ENCODE assay signal across 17 mouse cellular contexts in genomic region chr6:98221970-98222369, GRCm38 (mm10).
DNase-seq lines count a peak whose midpoint lies in the region; ATAC-seq lines count a peak whose summit lies in the region.
"Had no signal": no experiment of that assay in that cellular context is flagged by ENCODE, and none has a peak within 500 bp of the region (broad histone marks: within the 10 kb centered on the region; RNA-seq: fewer than 3 reads in every experiment).

No protein-coding gene starts in this region.

- H3K36me3 ChIP-seq in forebrain, embryonic 16.5 days (ENCODE audit: control insufficient read depth, insufficient read depth), result no peaks in the 10 kb centered on the region
- H3K36me3 ChIP-seq in forebrain, embryonic 10.5 days (replicated peaks), result no peaks in the 10 kb centered on the region
- no peaks in the 10 kb centered on the region for H3K36me3 ChIP-seq in hindbrain, embryonic 11.5 days (ENCODE audit: control insufficient read depth, insufficient read depth, low read length)
- H3K36me3 ChIP-seq: G1E; heart, embryonic 12.5 days; hindbrain, embryonic 10.5 days; intestine, embryonic 15.5 days; liver, embryonic 13.5 days had no signal

- peak overlapping the region; percentile 3; the same call in 1 of the 2 replicates for H3K4me2 ChIP-seq in forebrain, embryonic 16.5 days (ENCODE audit: low read length)
- H3K4me2 ChIP-seq in hindbrain, embryonic 11.5 days (replicated peaks; ENCODE audit: low read depth, low read length), result no peak overlapping the region
- H3K4me2 ChIP-seq: heart, embryonic 12.5 days; intestine, embryonic 15.5 days; liver, embryonic 13.5 days had no signal

- no peaks in the 10 kb centered on the region for H3K9me3 ChIP-seq in forebrain, embryonic 16.5 days (ENCODE audit: control insufficient read depth, low read length)
- no peaks in the 10 kb centered on the region for H3K9me3 ChIP-seq in forebrain, embryonic 10.5 days
- no peaks in the 10 kb centered on the region for H3K9me3 ChIP-seq in hindbrain, embryonic 11.5 days (ENCODE audit: control insufficient read depth, low read length)
- H3K9me3 ChIP-seq: heart, embryonic 12.5 days; hindbrain, embryonic 10.5 days; intestine, embryonic 15.5 days; liver, embryonic 13.5 days had no signal

- H3K27ac ChIP-seq in forebrain, embryonic 16.5 days (ENCODE audit: low read length), result peak overlapping the region; percentile 68
- H3K27ac ChIP-seq in forebrain, embryonic 10.5 days, result no peak overlapping the region
- H3K27ac ChIP-seq in hindbrain, embryonic 11.5 days (ENCODE audit: low read depth, low read length), result no peak overlapping the region
- H3K27ac ChIP-seq: hindbrain, embryonic 10.5 days; intestine, embryonic 15.5 days; liver, embryonic 13.5 days had no signal

- no peaks in the 10 kb centered on the region for H3K4me1 ChIP-seq in forebrain, embryonic 16.5 days (replicated peaks; ENCODE audit: control insufficient read depth, insufficient read depth, low read length)
- no peaks in the 10 kb centered on the region for H3K4me1 ChIP-seq in forebrain, embryonic 10.5 days
- no peaks in the 10 kb centered on the region for H3K4me1 ChIP-seq in hindbrain, embryonic 11.5 days (replicated peaks; ENCODE audit: control insufficient read depth, insufficient read depth, low read length)
- H3K4me1 ChIP-seq: heart, embryonic 12.5 days; hindbrain, embryonic 10.5 days; intestine, embryonic 15.5 days; liver, embryonic 13.5 days had no signal

- WGBS in forebrain, embryonic 16.5 days, result 61% methylated on average over 16 of the region's 16 CpGs
- WGBS in forebrain, embryonic 10.5 days, result 90% methylated on average over 16 of the region's 16 CpGs
- 89% methylated on average over 16 of the region's 16 CpGs for WGBS in hindbrain, embryonic 11.5 days

- intact Hi-C loops in left cerebral cortex, postnatal 14 days (cut with DNase I), result no loop called here

- H3K4me3 ChIP-seq in forebrain, embryonic 16.5 days (replicated peaks; ENCODE audit: low read length), result no peak overlapping the region
- no peak overlapping the region for H3K4me3 ChIP-seq in forebrain, embryonic 10.5 days
- H3K4me3 ChIP-seq in hindbrain, embryonic 11.5 days (ENCODE audit: low read depth, low read length), result no peak overlapping the region
- H3K4me3 ChIP-seq: heart, embryonic 12.5 days; hindbrain, embryonic 10.5 days; intestine, embryonic 15.5 days; liver, embryonic 13.5 days had no signal

- no peak for DNase-seq in forebrain, embryonic 10.5 days (ENCODE audit: extremely low spot score, low spot score)
- peak; percentile 46 for DNase-seq in brain, embryonic 18.5 days (ENCODE audit: low read depth, low spot score)
- peak; percentile 45 to 54 for DNase-seq in left cerebral cortex, postnatal 14 days (ENCODE audit: low spot score in 2 of 2)
- peak; percentile 43 for DNase-seq in right cerebral cortex, postnatal 14 days
- no peak for DNase-seq in hindbrain, embryonic 11.5 days (ENCODE audit: low spot score)
- DNase-seq in ovary, postnatal 10 days (ENCODE audit: low spot score), result no peak
- DNase-seq: cerebellum, adult 2 months; embryo, embryonic 11 days; gastrocnemius, postnatal 10 days; kidney, postnatal 36 days; liver, embryonic 13.5 days; lung, postnatal 10 days had no signal

- ATAC-seq in forebrain, embryonic 16.5 days, result peak; percentile 57
- no peak for ATAC-seq in hindbrain, embryonic 11.5 days (ENCODE audit: low FRiP score)
- ATAC-seq: intestine, embryonic 15.5 days had no signal

- no peaks in the 10 kb centered on the region for H3K27me3 ChIP-seq in forebrain, embryonic 16.5 days (replicated peaks; ENCODE audit: control insufficient read depth, insufficient read depth, low read length)
- no peaks in the 10 kb centered on the region for H3K27me3 ChIP-seq in forebrain, embryonic 10.5 days (ENCODE audit: poor library complexity, severe bottlenecking)
- no peaks in the 10 kb centered on the region for H3K27me3 ChIP-seq in hindbrain, embryonic 11.5 days (ENCODE audit: control insufficient read depth, insufficient read depth, low read length)
- H3K27me3 ChIP-seq: heart, embryonic 12.5 days; intestine, embryonic 15.5 days; liver, embryonic 13.5 days had no signal

- H3K9ac ChIP-seq in forebrain, embryonic 16.5 days (replicated peaks; ENCODE audit: low read depth, low read length), result no peak overlapping the region
- no peak overlapping the region for H3K9ac ChIP-seq in hindbrain, embryonic 11.5 days (ENCODE audit: low read depth, low read length)
- H3K9ac ChIP-seq: heart, embryonic 12.5 days; intestine, embryonic 15.5 days; liver, embryonic 13.5 days had no signal

Comparison
In these comparisons a context has a peak if more than half of its experiments do, and no peak if none do; other contexts are left out.
1. DNase-seq: peak in brain, embryonic 18.5 days (single experiment), left cerebral cortex, postnatal 14 days (2 of 2) and right cerebral cortex, postnatal 14 days (single experiment); none in forebrain, embryonic 10.5 days (single experiment), hindbrain, embryonic 11.5 days (single experiment) and ovary, postnatal 10 days (single experiment).